Mouse (Mus musculus) forebrain, embryonic 15.5 days (tissue): ENCODE data around the gene Sh2d6. TPM values are rescaled to one million over a fixed set of nuclear protein-coding genes. Genes with fewer than 3 reads are reported as not detected.
A peak's percentile ranks its signal among the peaks of the same experiment; 100 is the strongest.

Experiments used
- ATAC-seq: fragments of 200-750 bp; cut with Nextera tagmentation; replicated peaks from 2 replicates; pipeline ENCODE4 v1.8.0; 2017; ENCODE audit warnings: mild to moderate bottlenecking, moderate TSS enrichment, moderate library complexity
- H3K27ac ChIP-seq: fragments of 300-500 bp; sonication (generic); replicated peaks from 2 replicates; pipeline ENCODE4 v1.5.1; 2015; ENCODE audit warnings: mild to moderate bottlenecking, inconsistent platforms
- H3K27me3 ChIP-seq: fragments of 300-500 bp; sonication (generic); 2 replicates; pipeline ENCODE4 v1.6.1; 2015; ENCODE audit warnings: inconsistent platforms
- H3K36me3 ChIP-seq: fragments of 300-500 bp; sonication (generic); 2 replicates; pipeline ENCODE4 v1.6.1; 2015; ENCODE audit warnings: mild to moderate bottlenecking, inconsistent platforms
- H3K4me1 ChIP-seq: fragments of 300-500 bp; sonication (generic); 2 replicates; pipeline ENCODE4 v1.6.1; 2015; ENCODE audit warnings: inconsistent platforms
- H3K4me2 ChIP-seq: fragments of 300-500 bp; sonication (generic); replicated peaks from 2 replicates; pipeline ENCODE4 v1.6.1; 2015; ENCODE audit warnings: mild to moderate bottlenecking, inconsistent platforms
- H3K4me3 ChIP-seq: fragments of 300-500 bp; sonication (generic); 2 replicates; pipeline ENCODE4 v1.5.1; 2015; ENCODE audit warnings: mild to moderate bottlenecking, inconsistent platforms
- H3K9ac ChIP-seq: fragments of 300-500 bp; sonication (generic); replicated peaks from 2 replicates; pipeline ENCODE4 v1.6.1; 2015; ENCODE audit warnings: mild to moderate bottlenecking, inconsistent platforms
- H3K9me3 ChIP-seq: fragments of 300-500 bp; sonication (generic); 2 replicates; pipeline ENCODE4 v1.6.1; 2016; ENCODE audit warnings: inconsistent platforms
- WGBS: fragments of 180-500 bp; shearing (Covaris S2); methylation state at CpG from one replicate; pipeline ENCODE4 v1.1.7; 2015; ENCODE audit warnings: mixed read lengths; 5-methylcytosine and 5-hydroxymethylcytosine counted together
- polyA plus RNA-seq: library from polyadenylated mRNA; unstranded; fragments of >200 nt; fragmentation: Nextera tagmentation; extraction: Ambion mirVana; gene quantifications from 2 replicates; pipeline ENCODE4 v1.2.1, GENCODE M21; 2015

Gene Sh2d6
- polyA plus RNA-seq, 1 experiment from 2014 or later: 0.55 TPM

GRCm38 (mm10) chr6:72515644-72516043 is 5.9 kb downstream of the Sh2d6 start:
- Histone ChIP-seq H3K4me2 (no peak overlapping the region), H3K36me3 (no peaks in the 10 kb centered on the region), H3K4me1 (peaks cover 51% of the 10 kb centered on the region), H3K4me3 (no peak overlapping the region), H3K27me3 (no peaks in the 10 kb centered on the region), H3K9me3 (no peaks in the 10 kb centered on the region), H3K9ac (no peak overlapping the region), H3K27ac (no peak overlapping the region)
- 94% methylated on average over 6 of the region's 6 CpGs for WGBS
- ATAC-seq: no peak

DNA sequence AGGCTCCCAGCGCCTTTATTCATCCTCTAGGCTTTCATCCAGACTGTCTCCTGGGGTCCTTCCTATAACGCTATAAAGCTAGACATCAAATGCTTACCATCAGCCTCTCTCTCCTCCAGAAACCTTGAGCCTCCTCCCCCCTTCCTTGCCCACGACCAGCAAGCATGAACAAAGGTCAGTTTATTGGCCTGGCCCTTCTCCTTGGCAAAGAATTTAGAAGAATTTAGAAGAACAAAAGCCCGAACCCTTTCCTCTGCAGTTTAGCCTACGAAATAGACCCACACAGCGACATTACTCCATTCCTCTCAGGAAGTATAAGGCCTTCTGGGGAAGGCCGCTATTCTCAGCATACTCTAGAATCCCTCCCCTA is 8.5 kb downstream of the Sh2d6 start:
- peak overlapping the region; percentile 94 for H3K27ac ChIP-seq
- peaks cover 28% of the 10 kb centered on the region for H3K4me1 ChIP-seq
- H3K27me3 ChIP-seq: no peaks in the 10 kb centered on the region
- H3K4me2 ChIP-seq: peak overlapping the region; percentile 59
- peak; percentile 25 for ATAC-seq
- H3K36me3 ChIP-seq: no peaks in the 10 kb centered on the region
- no peaks in the 10 kb centered on the region for H3K9me3 ChIP-seq
- WGBS: 19% methylated on average over 7 of the region's 7 CpGs
- peak overlapping the region; percentile 54 for H3K9ac ChIP-seq
- H3K4me3 ChIP-seq: peak overlapping the region; percentile 38

DNA sequence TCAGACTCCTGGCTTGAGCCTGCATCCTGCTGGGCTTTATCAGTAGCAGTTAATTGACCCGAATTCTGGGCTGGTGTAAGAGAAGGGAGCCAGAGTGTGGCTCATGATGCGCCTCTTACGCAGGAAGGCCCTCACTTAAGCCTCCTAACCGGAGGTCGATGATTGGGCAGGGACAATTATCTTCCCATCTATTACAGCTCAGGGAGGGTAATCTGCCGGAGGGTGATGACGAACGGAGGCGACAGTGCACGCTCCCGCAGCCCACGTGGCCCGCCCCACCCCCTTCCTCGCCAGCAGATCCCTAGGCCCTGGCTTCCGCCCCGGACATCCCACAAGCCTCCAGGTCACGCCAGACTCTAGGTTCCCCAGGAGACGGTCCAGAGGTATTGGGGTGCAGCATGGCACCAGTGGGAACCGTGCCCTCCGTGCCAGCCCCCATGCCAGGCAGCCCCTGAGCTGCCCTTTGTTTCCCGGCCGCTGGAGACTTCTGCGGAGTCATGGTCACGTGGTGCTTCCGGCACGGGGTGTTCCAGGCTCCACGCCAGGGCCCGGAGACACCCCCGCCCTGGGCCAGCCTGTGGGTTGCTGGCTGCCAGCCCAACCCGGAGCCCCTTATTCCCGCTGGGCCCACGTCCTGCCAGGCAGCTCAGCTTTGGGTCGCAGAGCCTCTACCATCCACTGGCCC is 9.0 kb downstream of the Sh2d6 start:
- H3K9me3 ChIP-seq: no peaks in the 10 kb centered on the region
- ATAC-seq: peak; percentile 86
- peak overlapping the region; percentile 59 for H3K4me2 ChIP-seq
- peaks cover 28% of the 10 kb centered on the region for H3K4me1 ChIP-seq
- WGBS: 1% methylated on average over 33 of the region's 33 CpGs
- peak overlapping the region; percentile 54 for H3K9ac ChIP-seq
- no peaks in the 10 kb centered on the region for H3K27me3 ChIP-seq
- peak overlapping the region; percentile 94 for H3K27ac ChIP-seq
- H3K36me3 ChIP-seq: no peaks in the 10 kb centered on the region
- H3K4me3 ChIP-seq: peak overlapping the region; percentile 38

DNA sequence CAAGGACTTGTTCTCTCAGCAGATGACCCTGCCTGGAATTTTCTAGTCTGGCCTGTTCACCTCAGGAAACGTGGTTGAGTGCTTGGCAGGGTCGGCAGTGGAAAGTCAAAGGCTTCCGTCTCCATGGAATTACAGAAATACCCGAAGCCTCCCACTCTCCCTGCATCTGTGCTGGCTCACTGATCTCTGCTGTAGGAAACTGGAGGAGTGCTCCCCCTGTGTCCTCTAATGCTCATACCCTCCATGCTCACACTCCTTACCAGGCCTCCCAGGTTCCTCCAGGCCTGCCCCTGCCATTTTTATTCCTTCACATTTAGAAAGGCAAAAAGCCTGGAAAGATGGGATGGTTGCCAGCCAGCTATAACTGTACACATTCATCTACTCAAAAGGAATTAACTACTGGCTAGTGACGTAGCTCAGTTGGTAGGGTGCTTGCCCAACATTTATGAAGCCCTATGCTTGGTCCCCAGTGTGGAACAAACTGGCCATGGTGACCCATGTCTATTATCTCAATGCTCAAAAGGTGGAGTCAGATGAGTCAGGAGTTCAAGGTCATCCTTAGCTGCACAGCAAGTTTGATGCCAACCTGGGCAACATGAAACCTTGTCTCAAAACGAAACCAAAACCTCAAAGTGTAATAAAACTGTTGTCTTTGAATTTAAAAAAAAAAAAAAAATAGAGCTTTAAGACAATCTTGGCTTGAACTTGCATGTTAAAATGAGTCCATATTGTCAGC is 10.7 kb downstream of the Sh2d6 start:
- Histone ChIP-seq H3K9me3 (no peaks in the 10 kb centered on the region), H3K27ac (no peak overlapping the region), H3K4me2 (no peak overlapping the region), H3K27me3 (no peaks in the 10 kb centered on the region), H3K4me1 (peaks cover 28% of the 10 kb centered on the region), H3K4me3 (no peak overlapping the region), H3K9ac (no peak overlapping the region), H3K36me3 (no peaks in the 10 kb centered on the region)
- 71% methylated on average over 6 of the region's 6 CpGs for WGBS
- no peak for ATAC-seq

GRCm38 (mm10) chr6:72509872-72510435 is 11.6 kb downstream of the Sh2d6 start:
- no peaks in the 10 kb centered on the region for H3K27me3 ChIP-seq
- 0 out of 2 replicates have a peak overlapping the region, but pooled peaks have one; percentile 18 for H3K27ac ChIP-seq
- H3K9me3 ChIP-seq: no peaks in the 10 kb centered on the region
- peaks cover 28% of the 10 kb centered on the region for H3K4me1 ChIP-seq
- no peak overlapping the region for H3K9ac ChIP-seq
- WGBS: 67% methylated on average over 2 of the region's 2 CpGs
- no peak overlapping the region for H3K4me2 ChIP-seq
- no peak overlapping the region for H3K4me3 ChIP-seq
- ATAC-seq: no peak
- H3K36me3 ChIP-seq: no peaks in the 10 kb centered on the region

DNA sequence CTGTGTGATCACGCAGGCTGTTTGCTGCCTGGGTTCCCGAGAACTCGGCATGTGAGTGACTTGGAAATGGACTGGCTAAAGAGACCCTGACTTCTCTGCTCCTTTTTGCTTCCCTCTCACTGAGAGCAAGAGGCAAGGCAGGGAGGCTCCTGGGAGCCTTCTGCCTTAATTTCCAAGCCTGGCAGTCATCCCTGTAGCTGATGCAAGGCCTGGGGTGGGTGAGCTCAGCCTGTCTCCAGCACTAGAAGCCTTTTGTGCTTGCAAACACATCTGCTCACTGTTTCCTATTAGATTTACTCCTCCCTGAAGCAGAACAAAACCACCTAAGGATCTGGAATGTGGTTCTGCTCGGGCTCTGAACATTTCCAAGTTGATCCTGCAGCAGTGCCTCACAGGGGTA is 12.9 kb downstream of the Sh2d6 start:
- Histone ChIP-seq H3K9ac (no peak overlapping the region), H3K4me3 (no peak overlapping the region), H3K9me3 (no peaks in the 10 kb centered on the region), H3K4me2 (no peak overlapping the region), H3K36me3 (no peaks in the 10 kb centered on the region), H3K4me1 (peaks cover 22% of the 10 kb centered on the region), H3K27ac (no peak overlapping the region), H3K27me3 (no peaks in the 10 kb centered on the region)
- ATAC-seq: no peak
- 75% methylated on average over 4 of the region's 4 CpGs for WGBS

GRCm38 (mm10) chr6:72506104-72506503 is 15.4 kb downstream of the Sh2d6 start:
- Histone ChIP-seq H3K36me3 (no peaks in the 10 kb centered on the region), H3K9me3 (no peaks in the 10 kb centered on the region), H3K27ac (no peak overlapping the region), H3K9ac (no peak overlapping the region), H3K4me1 (no peaks in the 10 kb centered on the region), H3K4me2 (no peak overlapping the region), H3K27me3 (no peaks in the 10 kb centered on the region), H3K4me3 (no peak overlapping the region)
- no peak for ATAC-seq
- WGBS: 81% methylated on average over 1 of the region's 1 CpGs

DNA sequence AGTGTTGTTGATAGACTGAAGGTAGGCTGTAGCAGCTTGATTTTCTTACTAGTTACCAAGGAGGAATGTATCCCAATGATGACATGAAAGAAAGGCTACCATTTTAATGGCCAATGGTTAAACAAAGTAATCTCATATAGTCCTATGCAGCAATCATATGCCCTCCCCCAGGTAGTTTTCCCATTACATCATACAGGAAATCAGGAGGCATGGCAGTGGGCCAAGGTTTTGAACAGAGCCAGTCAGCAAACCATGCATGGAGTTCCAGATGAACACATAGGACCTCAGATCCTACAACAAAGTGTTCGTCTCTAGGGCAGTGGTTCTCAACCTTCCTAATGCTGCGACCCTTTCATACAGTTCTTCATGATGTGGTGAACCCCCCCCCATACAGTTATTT is 17.6 kb downstream of the Sh2d6 start:
- no peaks in the 10 kb centered on the region for H3K36me3 ChIP-seq
- H3K27me3 ChIP-seq: no peaks in the 10 kb centered on the region
- no peaks in the 10 kb centered on the region for H3K4me1 ChIP-seq
- H3K9ac ChIP-seq: no peak overlapping the region
- H3K27ac ChIP-seq: no peak overlapping the region
- 76% methylated on average over 2 of the region's 2 CpGs for WGBS
- H3K4me3 ChIP-seq: no peak overlapping the region
- no peaks in the 10 kb centered on the region for H3K9me3 ChIP-seq
- no peak for ATAC-seq
- no peak overlapping the region for H3K4me2 ChIP-seq

DNA sequence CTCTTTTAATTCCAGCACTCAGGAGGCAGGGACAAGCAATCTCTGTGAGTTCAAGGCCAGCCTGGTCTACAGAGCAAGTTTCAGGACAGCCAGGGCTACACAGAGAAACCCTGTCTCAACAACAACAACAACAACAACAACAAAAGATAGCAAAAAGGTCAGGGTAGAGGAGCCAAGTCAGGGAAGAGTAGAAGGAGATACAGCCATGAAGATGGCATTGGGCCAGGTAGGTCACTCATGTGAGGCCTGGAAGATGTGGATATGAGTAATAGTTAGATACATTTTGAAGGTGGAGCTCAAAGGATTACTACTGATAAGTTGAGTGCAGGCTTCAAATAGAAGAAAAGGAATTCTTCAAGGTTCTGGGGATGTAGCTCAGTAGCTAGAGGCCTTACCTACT is 18.2 kb downstream of the Sh2d6 start:
- Histone ChIP-seq H3K27me3 (no peaks in the 10 kb centered on the region), H3K4me3 (no peak overlapping the region), H3K9me3 (no peaks in the 10 kb centered on the region), H3K4me1 (no peaks in the 10 kb centered on the region), H3K27ac (no peak overlapping the region), H3K36me3 (no peaks in the 10 kb centered on the region), H3K4me2 (no peak overlapping the region), H3K9ac (no peak overlapping the region)
- no peak for ATAC-seq

DNA sequence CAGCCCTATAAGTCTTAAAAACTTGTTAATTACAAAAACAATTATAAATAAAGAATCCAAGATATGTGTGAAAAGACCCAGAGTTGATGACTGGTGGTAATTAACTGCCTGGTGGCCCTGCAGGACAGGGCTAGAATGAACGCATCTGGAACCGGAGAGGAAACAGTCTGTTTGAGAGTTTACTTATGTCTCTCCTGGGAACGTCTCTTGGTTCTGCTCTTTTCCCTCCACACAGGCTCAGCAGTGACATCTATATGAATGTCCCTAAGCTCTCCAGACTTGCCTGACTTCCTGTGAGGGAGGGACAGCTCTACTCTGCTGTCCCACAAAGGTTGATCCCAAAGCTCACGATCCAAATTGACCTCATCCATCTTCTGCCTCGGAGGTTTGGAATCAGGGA is 22.6 kb downstream of the Sh2d6 start:
- 84% methylated on average over 5 of the region's 5 CpGs for WGBS
- H3K36me3 ChIP-seq: no peaks in the 10 kb centered on the region
- H3K4me3 ChIP-seq: no peak overlapping the region
- H3K4me2 ChIP-seq: no peak overlapping the region
- ATAC-seq: no peak
- H3K27ac ChIP-seq: no peak overlapping the region
- H3K9ac ChIP-seq: no peak overlapping the region
- no peaks in the 10 kb centered on the region for H3K4me1 ChIP-seq
- H3K27me3 ChIP-seq: no peaks in the 10 kb centered on the region
- no peaks in the 10 kb centered on the region for H3K9me3 ChIP-seq

DNA sequence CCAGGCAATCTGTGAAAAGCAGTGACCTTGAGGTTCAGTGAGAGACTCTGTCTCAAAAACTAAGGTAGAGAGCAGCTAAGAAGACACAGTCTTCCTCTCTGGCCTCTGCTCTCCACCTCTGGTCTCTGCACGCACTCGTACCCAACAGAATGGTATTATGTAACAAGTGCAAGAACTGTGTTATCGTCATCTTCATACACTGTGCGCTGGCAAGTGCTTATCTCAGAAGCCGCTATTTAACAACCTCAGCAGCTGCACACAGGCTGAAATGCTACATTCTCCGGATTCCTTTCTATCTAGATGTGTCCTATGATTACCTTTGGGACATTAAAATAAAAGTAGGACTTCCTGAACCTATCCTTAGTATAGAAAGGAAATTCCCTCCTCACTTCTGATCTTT is 28.6 kb downstream of the Sh2d6 start:
- Histone ChIP-seq H3K4me1 (no peaks in the 10 kb centered on the region), H3K27ac (no peak overlapping the region), H3K4me2 (no peak overlapping the region), H3K4me3 (no peak overlapping the region), H3K9me3 (no peaks in the 10 kb centered on the region), H3K27me3 (no peaks in the 10 kb centered on the region), H3K9ac (no peak overlapping the region), H3K36me3 (no peaks in the 10 kb centered on the region)
- WGBS: 89% methylated on average over 6 of the region's 6 CpGs
- no peak for ATAC-seq

GRCm38 (mm10) chr6:72491151-72491550 is 30.4 kb downstream of the Sh2d6 start:
- ATAC-seq: no peak
- H3K9ac ChIP-seq: no peak overlapping the region
- no peak overlapping the region for H3K4me2 ChIP-seq
- H3K27ac ChIP-seq: no peak overlapping the region
- H3K27me3 ChIP-seq: no peaks in the 10 kb centered on the region
- no peaks in the 10 kb centered on the region for H3K4me1 ChIP-seq
- no peaks in the 10 kb centered on the region for H3K9me3 ChIP-seq
- H3K4me3 ChIP-seq: no peak overlapping the region
- 88% methylated on average over 3 of the region's 3 CpGs for WGBS
- H3K36me3 ChIP-seq: no peaks in the 10 kb centered on the region
